Mouse (Mus musculus) CD4-positive, CD25-positive, alpha-beta regulatory T cell, adult 2 months (primary cell): ENCODE measurements around the gene Pkmyt1.
A peak's percentile ranks its signal among the peaks of the same experiment; 100 is the strongest.

Source experiments
- DNase-seq: peaks from one replicate; pipeline ENCODE4 v3.0.0-alpha.2; 2012; ENCODE audit warnings: low read depth, low spot score

Pkmyt1 gene

DNA sequence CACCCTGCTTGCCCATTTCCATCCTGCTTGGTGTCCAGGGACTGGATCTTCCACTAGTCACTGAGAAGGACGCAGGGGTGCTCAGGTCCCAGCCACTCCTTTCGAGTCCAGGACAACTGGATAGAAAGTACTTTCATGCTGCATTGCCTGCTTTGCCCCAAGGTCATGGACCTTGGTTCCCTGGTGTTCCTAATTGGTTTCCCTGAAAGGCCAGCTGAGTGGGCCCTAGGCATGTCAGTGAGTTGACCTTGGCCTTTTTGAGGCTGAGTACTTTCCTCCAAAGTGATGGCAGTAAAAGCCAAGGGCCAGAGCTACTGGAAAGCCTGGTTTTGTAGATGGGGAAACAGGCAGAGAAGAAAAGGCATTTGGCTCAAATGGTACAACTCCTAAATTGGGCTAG is 4.2 kb upstream of the Pkmyt1 start:
- no peak for DNase-seq

- DNase-seq = no peak
Measured at GRCm38 (mm10) chr17:23722376-23723125, 3.6 kb upstream of the Pkmyt1 start, which contains the start of gene 1520401A03Rik. Gene 1520401A03Rik (minus strand): TSS chr17:23722783.

DNA sequence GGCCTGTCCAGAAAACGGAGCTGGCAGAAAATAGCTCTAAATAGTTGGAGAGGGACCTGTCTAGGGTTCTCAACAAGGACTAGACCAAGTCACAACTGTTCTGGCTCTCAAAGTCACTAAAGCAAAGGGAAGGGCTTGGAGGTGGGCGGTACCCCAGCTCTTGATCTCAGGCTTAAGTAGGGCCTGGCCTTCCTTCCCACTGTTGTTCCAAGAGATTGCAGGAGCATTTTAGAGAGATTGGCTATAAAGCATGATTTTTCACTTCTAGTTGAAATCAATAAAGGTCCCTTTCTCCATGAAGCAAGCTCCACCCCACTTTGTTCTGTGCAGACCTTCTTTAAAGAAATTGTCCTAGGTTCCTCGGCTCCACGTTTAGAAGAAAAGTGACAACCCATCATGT is 659 bp upstream of the Pkmyt1 start:
- DNase-seq = no peak

DNA sequence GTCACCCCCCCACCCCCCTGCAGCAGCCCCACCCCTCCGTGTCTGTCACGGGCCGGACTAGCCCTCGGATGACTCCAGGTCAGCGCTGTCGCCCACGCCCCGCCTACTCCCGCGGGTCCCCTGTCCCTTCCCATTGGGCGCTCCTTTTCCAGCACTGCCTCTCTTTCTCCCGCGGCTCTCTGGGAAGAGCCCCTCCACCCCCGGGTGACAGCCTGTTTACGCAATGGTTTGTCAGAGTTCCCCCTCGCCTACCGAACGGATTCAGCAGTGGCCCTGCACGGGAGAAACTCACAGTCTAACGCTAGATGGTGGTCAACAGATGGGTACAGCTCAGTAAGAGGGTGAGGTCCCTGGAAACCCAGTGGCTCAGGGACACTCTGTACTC is 614 bp downstream of the Pkmyt1 start:
- DNase-seq = no peak

DNA sequence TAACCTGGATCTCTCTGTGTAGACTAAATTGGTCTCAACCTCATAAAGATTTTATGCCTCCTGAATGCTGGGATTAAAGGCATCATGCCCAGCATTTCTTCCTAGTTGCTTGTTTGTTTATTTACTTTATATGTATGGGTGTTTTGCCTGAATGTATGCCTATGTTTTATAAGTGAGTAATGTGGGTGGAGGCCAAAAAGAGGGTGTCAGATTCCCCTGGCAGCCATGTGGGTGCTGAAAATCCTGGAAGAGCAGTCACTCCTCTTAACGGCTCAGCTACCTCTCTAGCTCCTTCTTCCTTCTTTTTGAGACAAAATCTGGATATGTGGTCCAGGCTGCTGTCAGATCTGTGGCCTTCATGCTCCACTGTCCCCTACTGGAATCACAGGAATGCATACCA is 4.3 kb downstream of the Pkmyt1 start:
- no peak for DNase-seq

DNA sequence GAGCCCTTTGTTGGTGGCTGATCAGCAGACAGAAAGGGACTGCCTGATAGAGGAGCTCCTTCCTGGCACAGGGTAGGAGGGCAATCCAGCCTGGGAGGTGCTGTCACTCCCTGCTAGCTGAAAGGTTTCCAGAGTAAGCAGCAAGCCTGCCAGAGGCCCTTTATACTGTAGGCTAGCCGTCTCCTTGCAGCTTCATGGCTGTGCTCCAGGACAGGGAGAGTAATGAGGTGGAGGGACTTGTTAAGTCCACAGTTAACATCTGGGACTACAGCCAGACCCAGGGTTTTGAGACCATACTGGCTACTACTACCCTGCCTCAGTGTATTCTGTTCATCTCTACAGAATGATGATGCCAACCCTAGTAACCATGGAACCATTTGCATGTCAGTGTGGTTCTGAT is 8.2 kb downstream of the Pkmyt1 start:
- DNase-seq = no peak

DNA sequence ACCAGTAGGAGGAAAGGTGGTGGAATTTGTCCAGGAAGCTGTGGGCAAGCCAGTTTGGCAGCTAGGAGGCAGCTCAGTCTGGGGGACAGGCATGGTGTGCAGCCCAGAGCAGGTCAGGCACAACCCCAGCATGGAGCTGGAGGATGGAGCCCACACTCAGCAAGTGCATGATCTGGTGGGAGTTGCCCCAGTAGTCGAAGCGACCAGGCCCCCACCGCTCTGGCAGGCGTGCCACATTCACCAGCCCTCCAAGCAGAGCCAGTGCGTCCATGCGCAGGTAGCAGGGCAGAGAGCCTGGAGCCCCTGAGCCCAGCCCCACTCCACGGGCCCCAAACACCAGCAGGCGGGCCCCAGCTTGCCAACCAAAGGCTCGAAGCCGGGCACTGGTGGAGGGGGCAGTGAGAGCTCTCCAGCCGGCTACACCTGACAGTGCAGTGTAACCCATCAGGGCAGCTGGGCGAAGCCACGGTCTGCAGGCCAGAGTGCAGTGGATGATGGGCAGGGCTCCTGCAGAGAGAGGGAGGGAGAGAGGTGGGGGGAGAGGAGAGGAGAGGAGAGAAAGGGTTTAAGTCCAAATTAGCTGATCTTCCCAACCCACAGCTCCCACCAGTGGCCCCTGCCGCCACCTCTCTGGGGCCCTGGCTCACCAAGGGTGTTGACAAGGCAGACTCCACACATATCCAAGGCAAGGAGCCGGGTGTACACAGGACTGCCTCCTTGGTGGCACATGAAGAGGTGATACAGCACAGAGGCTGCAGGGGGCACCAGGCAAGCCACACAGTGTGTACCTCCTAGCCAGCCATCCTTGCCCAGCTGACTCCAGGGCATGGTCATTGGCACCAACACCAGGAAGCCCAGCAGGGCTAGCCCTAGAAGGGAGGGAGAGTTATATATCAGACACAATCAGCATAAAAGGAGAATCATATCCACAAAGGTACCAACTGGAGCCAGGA is 11.6 kb downstream of the Pkmyt1 start:
- DNase-seq = peak; percentile 29

DNA sequence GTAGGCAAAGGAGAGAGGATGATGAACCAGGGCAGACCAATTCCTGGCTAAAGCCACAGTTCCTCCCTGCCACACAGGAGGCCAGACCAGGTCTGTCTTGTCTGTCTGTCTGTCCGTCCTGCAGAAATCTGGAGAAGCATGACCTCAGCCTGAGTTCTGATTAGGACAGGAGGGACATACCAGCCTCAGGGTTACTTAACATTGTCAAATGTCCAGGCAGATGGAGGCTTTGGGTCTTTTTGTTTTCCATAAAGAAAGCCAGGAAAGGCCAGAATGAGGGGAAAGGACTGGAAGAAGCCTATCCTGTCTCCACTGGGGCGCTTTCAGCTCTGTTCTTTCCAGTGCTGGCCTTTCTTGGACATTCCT is 12.7 kb downstream of the Pkmyt1 start:
- no peak for DNase-seq

GRCm38 (mm10) chr17:23739202-23740135 is 13.3 kb downstream of the Pkmyt1 start:
- DNase-seq = peak; percentile 38

- DNase-seq = peak; percentile 88
Measured at GRCm38 (mm10) chr17:23740136-23740584, 14.0 kb downstream of the Pkmyt1 start.

DNA sequence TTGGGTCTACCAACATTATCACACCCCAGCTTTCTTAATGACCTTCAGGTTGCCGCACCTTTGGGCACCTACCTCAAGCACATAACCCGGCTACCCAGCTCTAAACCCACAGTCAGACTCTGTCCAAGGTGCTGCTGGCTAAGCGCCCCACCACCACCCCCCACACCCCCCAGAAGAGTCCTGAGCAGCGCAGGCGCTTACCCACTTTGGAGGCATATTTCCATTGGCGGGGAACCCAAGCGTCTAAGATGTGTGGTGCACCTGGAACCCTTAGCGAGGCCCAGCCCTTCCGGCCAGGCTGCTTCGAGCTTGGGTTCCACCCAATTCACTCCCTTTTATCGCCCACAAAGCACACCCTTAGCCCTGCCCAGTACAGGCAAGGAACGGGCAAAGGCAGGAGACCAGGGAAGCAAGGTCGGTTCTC is 14.5 kb downstream of the Pkmyt1 start, which contains the start of gene Paqr4:
Gene Paqr4 (minus strand): TSS at position 270 of the 424 bp plus-strand sequence.
- no peak for DNase-seq

DNA sequence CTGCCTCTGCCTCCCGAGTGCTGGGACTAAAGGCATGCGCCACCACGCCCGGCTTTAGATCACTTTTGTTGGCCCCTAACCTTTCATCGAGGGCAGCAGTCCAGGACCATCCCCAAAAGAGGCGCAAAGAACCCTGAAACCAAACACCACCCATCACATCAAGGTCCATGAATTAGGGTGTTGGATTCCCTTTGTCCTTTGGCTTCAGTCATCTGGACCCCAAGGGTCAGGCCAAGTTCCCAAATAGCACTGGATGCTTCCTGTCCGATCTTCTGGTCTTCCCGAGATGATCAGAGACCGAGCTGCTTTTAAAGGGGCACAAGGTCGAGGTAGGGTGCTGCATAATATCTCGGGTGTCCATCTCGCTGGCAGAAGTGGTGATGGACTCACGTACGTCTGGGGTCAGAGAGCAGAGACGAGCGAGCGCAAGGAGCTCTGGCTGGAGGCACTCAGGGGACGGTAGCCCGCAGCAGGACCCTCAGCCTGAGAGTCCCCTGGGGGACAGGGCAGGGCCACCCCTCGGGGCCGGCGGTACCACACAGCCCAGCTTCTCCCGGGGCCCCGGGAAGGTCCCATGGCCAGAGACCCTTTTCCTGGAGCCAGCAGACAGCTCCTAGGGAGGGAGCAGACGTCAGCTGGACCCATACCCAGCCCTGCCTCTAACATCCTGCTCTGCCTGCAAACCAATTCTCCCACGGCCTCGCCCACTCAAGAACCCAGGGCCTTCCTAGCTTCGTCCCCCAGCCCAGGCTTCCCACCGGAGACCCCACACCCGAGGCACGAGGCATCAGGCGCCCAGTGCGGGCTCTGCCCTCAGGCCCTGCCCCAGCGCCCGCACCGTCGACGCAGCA is 15.4 kb downstream of the Pkmyt1 start:
- DNase-seq = no peak

- DNase-seq = peak; percentile 90
Measured at GRCm38 (mm10) chr17:23742210-23742793, 16.2 kb downstream of the Pkmyt1 start.

GRCm38 (mm10) chr17:23742941-23743340 is 16.8 kb downstream of the Pkmyt1 start:
- no peak for DNase-seq

- no peak for DNase-seq
Measured at GRCm38 (mm10) chr17:23744076-23744475, 17.9 kb downstream of the Pkmyt1 start.

GRCm38 (mm10) chr17:23744651-23745050 is 18.5 kb downstream of the Pkmyt1 start:
- DNase-seq = no peak

- peak; percentile 55 for DNase-seq
Measured at GRCm38 (mm10) chr17:23745301-23746251, 19.4 kb downstream of the Pkmyt1 start, which contains the start of gene Kremen2. Gene Kremen2 (minus strand): TSS chr17:23745833.

DNA sequence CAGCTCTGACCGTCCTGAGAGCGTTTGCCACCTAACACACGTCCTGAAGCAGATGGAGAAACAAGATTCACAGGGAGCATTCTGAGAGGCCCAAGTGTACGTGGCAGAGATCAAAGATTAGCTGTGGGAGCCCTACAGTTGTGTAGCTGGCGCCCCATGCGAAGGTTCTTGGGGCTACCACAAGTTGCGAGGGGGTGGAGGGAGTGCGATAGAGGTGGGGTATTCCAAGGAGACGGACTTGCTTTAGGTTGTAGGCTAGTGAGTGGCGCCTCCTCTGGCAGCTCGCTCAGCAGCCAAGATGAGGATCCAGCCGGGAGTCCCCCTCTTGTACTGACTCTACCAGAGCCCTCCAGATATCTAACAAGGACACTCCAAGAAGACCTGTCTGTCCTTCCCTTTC is 20.2 kb downstream of the Pkmyt1 start:
- peak; percentile 64 for DNase-seq

- DNase-seq = no peak
Measured at GRCm38 (mm10) chr17:23746767-23747166, 20.6 kb downstream of the Pkmyt1 start.
